Mouse (Mus musculus) heart, adult 2 months (tissue): ENCODE results near the gene Mpp4.

ENCODE experiments used
- CTCF ChIP-seq: fragments of 200-600 bp; IDR thresholded peaks from 2 replicates; pipeline ENCODE4 v1.8.1; 2022; ENCODE audit warnings: antibody characterized with exemption, mild to moderate bottlenecking, moderate library complexity
- EP300 ChIP-seq: fragments of 200-500 bp; IDR thresholded peaks from 2 replicates; pipeline ENCODE4 v1.6.1; 2011; ENCODE audit warnings: low read depth, low read length, control low read depth; ENCODE audit not compliant: insufficient read depth
- POLR2A ChIP-seq: fragments of 200-500 bp; IDR thresholded peaks from 2 replicates; pipeline ENCODE4 v1.6.1; 2011; ENCODE audit warnings: mild to moderate bottlenecking, low read depth, low read length, control low read depth; ENCODE audit not compliant: insufficient read depth

DNA sequence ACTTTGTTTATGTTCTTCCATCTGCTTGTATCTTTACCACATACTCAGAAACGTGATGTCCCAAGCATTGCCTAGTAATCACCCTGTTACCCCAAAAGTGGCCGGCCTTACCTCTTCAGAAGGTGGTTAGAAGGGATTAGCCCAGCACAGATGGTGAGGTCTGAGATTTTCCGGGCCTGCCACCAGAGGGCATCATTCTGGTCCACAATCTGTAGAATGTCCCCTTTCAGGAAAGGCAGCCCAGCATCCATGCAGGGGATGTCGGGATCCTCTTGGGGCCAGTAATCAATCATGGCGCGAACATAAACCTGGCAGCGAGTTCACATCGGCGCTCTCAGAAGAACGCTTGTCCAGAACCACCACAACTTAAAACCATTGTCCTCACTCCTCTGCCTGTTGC lies 18.6 kb downstream of the Mpp4 start:
- TF ChIP-seq CTCF (peak; percentile 56), POLR2A (no peak), EP300 (no peak)
